Mouse (Mus musculus) urinary bladder, postnatal 4 days (tissue): ENCODE data around the gene Cldn1.
A peak's percentile ranks its signal among the peaks of the same experiment; 100 is the strongest.

Experiments used
- DNase-seq, 2 experiments: peaks; one replicate each; pipeline ENCODE4 v3.0.0; 2021 to 2022; ENCODE audit warnings: low spot score in 2 of 2

Cldn1 gene

DNA sequence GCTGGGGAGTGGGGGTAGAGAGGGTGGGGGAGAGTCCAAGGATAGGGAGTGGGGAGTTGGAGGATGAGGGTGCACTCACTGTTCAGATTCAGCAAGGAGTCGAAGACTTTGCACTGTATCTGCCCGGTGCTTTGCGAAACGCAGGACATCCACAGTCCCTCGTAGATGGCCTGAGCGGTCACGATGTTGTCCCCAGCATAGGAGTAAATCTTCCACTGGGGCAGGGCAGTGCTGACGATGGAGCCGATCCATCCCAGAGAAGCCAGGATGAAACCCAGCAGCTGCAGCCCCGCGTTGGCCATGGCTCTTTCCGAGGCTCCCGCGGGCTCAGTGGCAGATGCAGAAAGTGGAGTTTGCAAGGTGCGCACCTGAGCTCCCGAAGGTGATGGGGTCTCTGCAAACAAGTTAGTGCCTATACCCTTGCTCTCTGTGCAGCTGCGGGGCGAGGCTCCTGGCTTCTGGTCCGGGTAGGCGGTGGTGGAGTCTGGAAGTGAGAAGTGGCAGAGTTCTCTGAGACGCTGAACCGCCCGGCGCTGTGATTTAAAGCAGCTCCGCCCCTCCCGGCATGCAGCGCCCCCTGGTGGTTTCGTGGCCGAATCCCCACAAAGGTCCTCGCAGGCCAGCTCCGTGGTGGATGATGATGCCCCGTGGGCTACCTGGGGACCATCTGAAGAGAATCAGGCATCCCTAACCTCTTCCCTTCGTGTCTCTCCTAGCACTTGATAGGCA lies at the start of gene Cldn1:
Gene Cldn1 (minus strand): TSS at position 517 of the 729 bp plus-strand sequence.
- DNase-seq, result peak; percentile 80 to 94

DNA sequence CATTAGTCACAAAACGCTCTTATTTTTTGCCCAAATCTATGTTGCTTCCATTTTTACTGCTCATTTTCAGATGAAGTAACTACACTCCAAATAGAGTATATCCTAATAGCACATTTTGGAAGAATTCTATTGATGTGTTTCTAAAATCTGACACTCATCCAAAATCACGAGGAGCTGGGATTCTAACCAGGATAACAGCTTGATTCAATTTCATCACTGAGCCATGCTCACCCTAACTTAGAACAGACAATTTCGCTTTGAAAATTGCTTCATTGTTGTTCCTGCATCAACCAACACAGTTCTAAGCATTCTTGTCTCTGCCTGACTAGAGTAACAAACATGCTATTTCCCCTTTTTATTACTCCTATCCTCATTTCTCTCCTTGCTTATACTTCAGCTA lies 47.0 kb upstream of the Cldn1 start:
- DNase-seq, result no peak

DNA sequence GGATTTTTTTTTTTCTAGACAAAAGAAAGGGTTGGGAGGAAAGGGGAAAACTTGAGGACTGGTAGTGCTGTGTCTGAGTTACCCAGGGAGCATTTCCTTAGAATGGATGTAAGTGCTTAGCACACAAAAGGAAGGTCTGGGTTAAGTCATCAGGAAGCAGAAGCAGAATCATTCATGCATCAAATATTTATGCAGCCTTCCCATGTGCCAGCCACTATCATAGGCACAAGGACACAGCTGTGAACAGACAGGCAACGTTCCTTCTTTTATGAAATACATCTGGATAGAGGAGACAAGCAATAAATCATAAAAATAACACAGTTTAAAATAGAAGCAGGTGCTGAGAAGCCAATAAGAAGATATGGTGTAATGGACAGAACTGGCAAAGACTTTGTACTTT lies 32.4 kb upstream of the Cldn1 start:
- no peak for DNase-seq

DNA sequence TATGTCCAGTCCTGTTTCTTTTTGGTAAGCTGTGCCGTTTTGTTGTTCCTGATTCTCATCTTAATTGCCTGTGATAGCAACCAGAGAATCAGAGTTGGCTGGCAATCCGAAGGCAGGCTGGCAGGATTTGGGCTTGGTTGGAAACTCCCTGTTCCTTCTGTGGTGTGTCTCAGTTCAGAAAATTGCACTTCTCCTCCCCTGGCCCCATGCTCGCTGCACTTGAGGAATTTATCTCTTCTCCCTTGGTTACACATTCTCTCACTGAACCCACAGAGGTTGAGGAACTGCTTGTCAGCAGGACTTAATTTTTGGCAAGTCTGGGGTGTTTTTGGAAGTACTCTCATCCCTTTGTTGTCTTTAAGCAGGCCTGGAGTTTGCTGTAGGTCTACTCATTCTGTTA lies 29.3 kb upstream of the Cldn1 start:
- no peak for DNase-seq

DNA sequence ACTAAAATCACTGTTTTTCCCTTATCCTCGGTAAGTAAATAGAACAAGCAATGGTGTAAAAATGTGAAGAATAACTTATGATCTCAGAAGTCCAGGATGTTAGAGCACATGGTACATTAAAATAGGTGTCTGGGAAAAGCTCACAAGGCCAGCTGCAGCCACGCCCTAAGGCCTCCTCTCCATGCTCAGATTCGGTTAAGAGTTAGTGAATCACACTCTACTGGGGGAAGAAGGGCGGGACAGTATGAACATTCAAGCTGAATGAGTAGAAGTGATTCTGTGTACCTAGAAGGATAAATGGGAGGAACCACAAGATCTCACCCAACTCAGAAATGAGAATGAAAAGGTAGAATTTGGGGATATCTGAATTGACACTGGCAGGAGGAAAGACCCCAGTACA lies 28.9 kb upstream of the Cldn1 start:
- no peak for DNase-seq

DNA sequence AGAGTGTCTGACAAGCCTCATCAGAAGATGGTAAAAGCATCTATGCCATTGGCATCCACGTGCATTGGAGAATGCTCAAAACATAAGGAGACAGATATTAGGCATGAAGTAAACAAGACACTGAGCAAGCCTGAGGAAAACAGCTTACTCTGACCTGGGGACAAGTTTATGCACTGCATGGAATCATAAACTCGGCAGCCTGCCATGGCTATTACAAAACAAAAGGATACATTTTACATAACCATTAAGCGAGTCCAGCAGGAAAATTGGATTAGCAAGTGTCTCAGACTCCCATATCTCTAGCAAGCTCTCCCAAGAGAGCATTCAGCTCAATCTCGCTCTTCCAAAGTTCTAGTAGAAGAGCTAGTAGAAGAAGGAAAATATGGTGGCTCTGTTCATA lies 19.3 kb upstream of the Cldn1 start:
- no peak for DNase-seq

DNA sequence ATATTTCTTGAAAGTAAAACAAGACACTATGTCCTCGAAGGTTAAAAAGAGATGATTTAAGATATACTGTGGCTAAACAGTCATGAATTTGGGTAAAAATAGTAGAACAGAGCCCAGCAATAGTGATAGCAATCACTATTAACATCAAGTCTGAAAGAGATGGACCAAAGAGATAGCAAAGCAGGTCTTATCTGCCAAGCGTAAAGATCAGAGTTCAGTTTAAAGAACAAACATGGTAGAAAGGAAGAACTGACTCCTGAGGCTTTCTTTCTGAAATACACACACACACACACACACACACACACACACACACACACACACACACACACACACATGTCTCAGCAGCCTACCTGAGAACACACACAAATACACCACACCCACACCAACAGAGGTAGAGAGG lies 14.5 kb upstream of the Cldn1 start:
- no peak for DNase-seq

DNA sequence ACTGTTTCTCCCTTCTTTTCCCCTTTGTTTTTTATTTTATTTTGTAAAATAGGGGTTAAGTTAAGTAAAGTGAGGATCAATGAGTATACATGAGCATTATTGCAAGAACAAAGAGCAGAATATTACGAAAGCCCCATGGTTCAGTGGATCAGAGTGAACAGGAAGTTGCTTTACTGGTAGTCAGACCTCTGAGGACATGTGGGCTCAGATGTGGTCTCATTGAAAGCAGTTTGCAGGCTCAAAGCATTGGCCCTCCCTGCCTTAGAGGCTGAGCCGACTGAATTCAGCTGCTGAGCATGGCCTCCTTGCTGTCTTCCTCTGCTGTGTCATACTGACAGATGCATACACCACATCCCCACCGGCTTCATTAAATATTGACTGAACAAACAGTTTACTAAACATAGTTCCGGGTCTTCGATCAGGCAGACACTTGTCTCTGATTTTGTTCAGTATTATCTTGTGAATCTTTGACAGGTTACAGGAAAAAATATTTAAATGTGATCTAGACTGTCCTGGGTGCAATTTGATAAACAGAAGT lies 12.5 kb upstream of the Cldn1 start:
- DNase-seq, result no peak

DNA sequence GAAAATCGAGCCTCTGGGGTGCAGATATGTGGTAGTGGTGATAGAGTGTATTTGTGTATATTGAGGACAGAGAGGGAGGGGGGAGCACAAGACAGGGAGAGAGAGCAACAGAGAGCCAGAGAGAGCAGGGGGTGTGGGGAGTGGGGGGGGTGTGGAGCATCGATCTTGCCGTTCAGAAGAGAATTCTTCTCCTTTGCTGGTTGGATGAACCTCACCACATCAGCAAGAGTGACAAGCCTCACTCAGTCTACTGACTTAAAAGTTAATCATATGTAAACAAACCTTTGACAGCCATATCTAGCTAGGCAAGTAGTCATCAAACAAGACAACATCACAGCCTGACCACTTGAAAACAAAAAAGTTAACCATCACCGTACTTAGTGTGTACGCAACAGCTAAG lies 5.5 kb upstream of the Cldn1 start:
- no peak for DNase-seq

DNA sequence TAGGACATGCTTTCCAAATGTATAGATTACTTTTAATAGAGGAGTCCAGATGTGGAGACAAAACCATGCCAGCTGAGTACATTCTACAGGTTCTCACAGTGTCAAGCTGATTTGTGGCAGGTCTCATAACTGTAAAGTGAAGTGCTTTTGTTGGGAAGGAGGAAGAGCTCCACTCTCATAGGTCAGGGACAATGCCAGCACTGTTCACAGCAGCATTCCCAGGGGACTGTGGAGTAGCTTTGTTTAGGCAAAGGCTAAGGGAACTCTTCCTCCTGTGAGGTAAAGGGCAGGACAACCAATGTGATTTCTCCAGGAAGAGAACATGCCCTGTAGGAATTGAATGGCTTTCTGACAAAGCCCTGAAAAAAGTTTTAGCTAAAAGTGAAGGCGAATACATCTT lies 1.5 kb downstream of the Cldn1 start:
- no peak for DNase-seq

GRCm38 (mm10) chr16:26369044-26369730 lies 2.5 kb downstream of the Cldn1 start:
- DNase-seq, result no peak

DNA sequence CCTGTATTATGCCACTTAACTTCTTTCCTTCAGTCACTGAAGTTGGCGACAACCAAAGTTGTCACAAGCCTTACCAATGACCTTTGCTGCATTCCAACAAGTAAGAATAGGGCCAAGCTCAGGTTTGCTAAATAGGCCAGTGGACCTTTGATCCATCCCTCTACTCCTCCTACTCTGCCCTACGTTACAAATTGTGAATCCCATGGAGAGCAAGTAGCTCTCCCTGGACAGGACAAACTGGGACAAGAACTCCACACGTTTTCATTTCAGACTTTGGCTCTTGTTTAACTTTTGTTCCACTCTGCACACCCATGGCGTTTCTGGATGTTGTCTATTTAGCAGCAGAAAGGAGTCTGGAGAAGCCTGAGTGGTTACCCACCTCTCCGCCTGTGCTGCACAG lies 3.5 kb downstream of the Cldn1 start:
- DNase-seq, result no peak

DNA sequence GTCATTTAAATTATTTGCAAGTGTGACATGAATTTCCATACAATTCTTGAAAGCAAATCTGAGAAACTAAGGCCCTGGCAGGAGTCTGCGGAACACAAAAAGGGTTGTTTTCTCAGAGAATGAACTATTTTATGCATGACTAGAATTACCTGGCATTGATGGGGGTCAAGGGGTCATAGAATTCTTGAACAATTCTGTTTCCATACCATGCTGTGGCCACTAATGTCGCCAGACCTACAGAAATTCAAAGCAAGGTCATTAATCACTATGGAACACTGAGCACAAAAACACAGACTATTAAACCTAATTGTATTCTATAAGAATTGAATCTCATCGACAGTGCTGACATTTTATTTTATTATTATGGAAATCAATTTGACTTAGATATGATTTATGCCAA lies 10.9 kb downstream of the Cldn1 start:
- no peak for DNase-seq

GRCm38 (mm10) chr16:26359619-26360018 lies 12.0 kb downstream of the Cldn1 start:
- DNase-seq, result no peak

- no peak for DNase-seq
These were observed 12.7 kb downstream of the Cldn1 start for GRCm38 (mm10) chr16:26358898-26359297.

GRCm38 (mm10) chr16:26357863-26358780 lies 13.5 kb downstream of the Cldn1 start:
- no peak for DNase-seq

DNA sequence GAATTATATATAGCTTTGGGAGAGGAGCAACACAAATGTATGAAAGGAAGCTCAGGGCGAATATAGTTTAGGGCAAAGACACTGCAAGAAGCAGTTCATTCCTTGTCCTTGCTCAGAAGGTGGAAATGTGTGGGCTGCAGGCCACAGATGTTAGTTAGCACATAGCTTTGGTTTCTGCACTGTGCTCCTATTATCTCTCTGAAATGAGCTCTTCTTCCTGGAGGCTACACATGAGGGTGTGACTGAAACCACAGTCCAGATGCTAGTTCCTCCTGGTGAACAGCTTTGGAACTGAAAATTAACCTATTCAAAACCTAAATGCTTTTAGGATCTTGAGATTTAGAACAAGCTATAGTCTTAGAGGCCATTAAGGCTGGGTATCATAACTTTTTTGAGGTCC lies 16.1 kb downstream of the Cldn1 start:
- no peak for DNase-seq

GRCm38 (mm10) chr16:26350786-26351185 lies 20.9 kb downstream of the Cldn1 start:
- no peak for DNase-seq

DNA sequence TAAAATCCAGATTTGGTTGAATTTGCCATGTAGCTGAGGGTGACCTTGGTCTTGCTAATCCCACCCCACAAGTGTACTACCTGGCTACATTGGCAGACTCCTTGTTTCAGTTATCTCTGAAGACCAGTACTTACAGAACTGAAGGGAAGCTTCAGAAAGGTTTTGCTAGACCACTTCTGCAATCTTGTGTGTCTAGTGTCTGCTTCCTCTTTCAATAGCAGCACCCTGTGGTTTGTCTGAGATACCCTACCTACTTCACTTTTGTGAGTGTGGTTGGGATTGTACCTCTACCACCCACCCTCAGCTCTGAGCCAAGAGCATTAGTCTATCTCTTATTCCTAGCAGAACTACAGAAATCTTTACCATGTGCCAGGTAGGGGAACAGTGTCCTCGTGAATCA lies 22.8 kb downstream of the Cldn1 start:
- no peak for DNase-seq

- DNase-seq, result no peak
These were observed 55.4 kb downstream of the Cldn1 start for GRCm38 (mm10) chr16:26316281-26316680.

DNA sequence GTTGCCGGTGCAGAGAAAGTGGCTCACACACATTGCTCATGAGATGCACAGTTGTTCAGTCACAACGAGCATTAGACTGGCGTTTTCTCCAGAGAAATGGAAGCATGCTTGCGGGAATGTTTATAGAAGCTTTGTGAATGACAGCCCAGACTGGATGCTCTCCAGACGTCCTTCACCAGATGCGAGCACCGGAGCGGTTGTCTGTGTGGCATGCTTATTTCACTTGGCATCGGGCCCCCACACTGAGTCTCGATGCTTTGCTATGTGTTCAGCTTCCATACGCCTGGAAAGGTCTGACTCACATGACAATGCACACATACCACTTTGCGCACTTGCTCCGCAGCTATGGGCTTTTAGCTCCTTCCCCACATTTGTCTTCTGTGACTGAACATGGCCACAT lies 56.8 kb downstream of the Cldn1 start:
- no peak for DNase-seq

DNA sequence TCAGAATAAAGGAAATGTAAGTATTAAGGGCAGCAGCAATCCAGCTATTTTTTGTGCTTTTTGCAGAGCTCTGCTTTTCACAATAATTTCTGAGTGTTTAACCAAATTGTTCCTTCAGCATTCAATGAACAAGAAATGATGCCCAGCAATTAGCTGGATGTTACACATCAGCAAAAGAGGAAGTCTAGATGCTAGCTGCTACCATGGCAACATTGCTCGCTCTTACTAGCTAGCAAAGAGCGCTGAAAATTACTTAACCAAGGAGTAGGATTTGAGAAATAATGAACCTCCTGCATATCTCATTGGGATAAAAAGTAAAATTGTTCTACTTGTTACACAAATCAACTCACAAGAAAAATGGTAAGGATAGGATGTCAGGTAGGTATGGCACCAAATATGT lies 62.2 kb downstream of the Cldn1 start:
- DNase-seq, result no peak
